Mouse (Mus musculus): Measurements from ENCODE around the gene Tdrd9.

Tdrd9 gene

DNA sequence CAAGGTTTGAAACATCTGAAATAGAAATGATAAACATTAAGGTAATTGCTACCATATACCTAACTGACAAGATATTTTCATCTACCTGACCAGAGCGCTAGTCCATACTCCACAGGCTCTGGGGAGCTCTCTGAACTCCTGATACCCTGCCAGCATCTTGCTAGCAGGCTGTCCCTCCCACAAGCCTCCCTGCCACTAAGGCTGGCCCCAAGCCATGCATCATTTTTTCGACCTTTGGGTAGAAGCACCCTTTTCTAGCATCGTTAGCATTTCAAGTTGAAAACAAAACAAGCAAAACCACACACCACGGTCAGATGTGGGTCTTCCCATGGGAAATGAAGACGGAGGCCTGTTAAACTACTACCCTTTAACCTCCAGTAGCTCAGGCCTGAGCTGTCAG, 8.0 kb upstream of the Tdrd9 start:
- no peak for DNase-seq (ENCODE audit: low spot score)

DNA sequence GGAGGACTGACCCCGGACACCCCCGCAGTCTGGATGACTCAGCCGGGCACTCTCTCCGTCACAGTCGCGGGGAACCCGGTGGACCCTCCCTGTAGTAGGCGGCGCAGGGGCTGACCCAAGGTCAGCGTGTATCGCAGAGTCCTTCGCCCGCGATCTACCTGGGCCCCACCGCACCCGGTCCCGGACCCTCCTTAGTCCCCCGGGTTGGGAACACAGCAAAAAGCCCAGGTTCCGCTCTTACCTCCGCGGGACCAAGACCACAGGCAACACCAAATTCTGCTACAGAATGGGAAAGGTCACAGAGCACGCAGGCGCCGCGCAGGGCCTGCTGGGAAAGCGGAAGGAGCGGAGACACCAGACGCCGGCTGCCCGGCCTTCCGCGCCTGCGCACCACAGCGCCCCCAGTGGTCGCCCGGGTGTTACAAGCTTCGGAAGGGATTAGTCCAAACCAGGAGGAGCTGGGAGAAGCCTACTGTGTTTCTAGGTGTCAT, 4.6 kb upstream of the Tdrd9 start, which contains the start of gene Atp5mpl:
Gene Atp5mpl, minus strand, starts transcription at position 295 of the 491 bp plus-strand sequence.
- DNase-seq (ENCODE audit: low spot score), result peak; percentile 94

DNA sequence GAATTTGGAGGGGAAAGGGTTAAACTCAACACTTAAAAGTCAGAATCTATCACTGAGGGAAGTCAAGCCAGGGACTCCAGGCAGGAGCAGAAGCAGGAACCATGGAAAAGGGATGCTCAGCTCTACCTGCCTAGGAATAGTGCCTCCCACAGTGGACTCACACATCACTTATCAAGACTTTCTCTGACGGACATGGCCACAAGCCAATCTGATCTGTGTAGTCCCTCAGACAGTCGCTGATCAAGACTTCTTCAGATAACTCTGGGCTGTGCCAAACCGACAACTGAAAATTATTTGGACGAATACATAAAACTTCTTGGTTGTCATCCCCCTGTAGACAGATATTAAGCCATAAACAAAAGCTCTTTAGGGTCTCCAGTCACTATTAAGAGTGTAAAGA, 1.3 kb upstream of the Tdrd9 start:
- no peak for DNase-seq (ENCODE audit: low spot score)

DNA sequence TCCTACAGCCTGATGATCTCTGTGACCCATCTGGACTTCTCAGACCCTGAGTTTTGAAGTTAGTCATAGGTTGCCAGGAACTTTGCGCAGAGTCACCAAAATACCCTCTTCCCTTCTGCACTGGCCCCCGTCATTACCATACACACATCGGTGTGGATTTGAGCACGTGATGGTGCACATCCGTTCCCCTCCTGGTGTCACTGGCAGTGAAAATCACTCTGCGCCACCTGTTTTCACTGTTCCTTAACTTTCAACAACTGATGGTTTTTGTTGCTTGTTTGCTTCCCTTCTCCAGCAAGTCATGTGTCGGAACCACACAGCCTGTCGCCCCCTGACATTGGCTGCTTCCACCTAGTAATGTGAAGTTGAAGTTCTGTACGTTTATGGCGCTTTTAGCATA, 1.1 kb downstream of the Tdrd9 start:
- DNase-seq (ENCODE audit: low spot score), result no peak

DNA sequence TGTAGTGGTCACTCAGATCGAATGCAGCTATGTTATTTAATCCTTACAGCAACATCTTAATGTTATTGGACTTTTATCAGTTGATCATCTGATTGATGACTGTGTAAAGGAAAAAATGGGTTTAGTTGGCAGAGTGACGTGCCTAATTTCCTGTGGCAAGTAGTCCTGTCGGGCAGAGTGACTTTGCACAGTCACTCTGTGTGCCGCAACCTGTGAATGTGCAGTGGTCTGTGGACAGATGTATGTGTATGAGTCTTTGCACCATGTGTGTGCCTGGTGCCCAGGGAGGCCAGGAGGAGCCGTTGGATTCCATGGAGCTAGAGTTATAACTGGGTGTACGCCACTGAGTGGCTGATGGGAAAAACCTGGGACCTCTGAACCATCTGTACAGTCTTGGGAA, 3.2 kb downstream of the Tdrd9 start:
- DNase-seq (ENCODE audit: low spot score), result no peak

DNA sequence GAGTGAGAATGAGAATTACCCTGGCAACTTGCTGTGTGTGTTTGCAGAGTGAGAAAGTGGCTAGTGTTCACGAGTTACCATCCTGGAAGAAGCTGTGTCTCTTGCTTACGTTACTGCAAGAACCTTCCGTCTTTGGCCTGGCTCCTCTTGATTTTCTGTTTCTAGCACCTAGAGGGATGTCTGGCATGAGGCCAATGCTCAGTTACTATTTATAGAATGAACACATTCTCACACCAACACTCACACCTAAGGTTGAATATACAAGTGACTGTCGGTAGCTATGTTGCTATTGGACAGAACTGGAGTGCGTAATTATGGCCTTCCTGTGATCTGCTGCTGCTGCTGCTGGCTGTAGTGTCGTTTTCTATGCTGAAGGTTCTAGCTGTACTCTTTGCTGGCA, 5.8 kb downstream of the Tdrd9 start:
- DNase-seq (ENCODE audit: low spot score), result no peak

DNA sequence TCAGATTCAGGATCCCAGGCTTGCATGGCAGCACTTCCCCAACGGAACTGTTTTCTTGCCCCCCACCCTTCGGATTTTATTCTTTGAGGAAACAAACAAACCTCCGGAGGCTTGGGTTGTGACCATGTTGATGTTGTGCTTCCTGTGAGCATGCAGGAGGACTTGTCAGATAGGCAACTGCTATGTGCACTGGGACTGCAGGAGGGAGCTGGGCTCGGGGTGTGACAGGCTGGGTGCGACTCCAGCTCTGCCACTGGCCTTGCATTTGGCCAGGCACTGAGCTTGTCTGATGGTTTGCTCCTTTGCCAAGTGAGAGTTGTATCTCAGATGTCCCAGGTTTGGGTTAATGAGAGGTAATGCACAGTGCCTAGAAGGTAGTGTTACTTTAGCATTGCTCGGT, 6.9 kb downstream of the Tdrd9 start:
- no peak for DNase-seq (ENCODE audit: low spot score)

DNA sequence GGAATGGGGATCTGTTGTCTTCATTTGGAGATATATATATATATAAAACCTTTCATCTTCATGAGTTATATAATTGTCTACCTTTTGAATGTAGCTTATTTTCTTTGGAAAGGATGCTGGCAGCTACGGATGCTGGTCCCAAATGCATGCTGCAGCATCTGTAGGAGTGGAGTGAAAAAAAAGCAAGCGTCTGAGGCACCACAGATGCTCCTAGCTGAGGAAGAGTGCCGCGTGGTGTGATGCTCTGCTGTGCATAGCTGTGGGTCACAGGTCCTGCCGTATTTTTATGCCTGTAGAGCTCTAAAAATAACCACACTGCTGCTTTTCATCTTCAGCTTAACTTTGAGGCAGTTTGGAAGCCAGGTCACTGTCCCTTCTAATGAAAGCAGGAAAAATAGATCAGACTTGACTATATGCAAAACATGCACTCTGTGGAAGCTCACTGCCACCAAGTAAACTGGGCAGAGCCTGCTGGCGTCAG, 9.6 kb downstream of the Tdrd9 start, which contains the start of gene Rd3l:
Gene Rd3l, minus strand, starts transcription at position 431 of the 481 bp plus-strand sequence.
- DNase-seq (ENCODE audit: low spot score), result no peak

DNA sequence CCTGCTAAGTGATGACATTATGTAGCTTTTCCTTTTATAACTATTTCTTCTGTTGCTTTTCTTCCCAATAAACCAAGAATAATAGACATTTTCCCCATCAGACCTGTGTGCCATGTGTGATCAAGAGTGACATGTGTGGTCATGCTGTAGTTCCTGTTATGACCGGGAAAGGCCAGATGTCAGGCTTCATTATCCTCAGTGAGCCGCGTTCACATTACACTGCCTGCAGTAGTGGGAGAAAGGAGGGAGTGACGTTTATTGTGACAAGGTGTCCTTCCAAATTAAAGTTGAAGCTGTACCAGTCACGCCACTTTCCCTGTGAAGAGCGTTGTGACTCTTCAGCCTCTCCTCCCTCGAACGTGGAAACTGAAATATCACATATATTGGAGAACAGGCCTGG, 10.5 kb downstream of the Tdrd9 start:
- DNase-seq (ENCODE audit: low spot score), result no peak

DNA sequence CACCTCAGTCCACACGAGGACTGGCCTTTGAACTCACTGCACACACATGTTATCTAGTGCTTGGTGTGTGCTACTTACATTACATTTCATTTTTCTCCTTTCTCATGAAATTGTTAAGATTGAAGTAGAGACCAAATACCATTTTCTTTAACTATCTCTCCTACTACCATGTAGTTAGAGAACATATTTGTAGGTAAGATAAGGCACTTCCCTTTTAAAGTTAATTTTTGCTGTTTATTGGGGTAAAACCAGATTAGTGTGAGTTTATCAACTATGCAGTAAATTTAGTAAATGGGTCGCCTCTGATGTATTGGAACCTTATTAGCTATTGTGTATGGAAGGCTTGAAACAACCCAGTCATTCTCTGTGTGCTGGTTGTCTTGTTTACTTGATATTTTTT, 11.8 kb downstream of the Tdrd9 start:
- no peak for DNase-seq (ENCODE audit: low spot score)

DNA sequence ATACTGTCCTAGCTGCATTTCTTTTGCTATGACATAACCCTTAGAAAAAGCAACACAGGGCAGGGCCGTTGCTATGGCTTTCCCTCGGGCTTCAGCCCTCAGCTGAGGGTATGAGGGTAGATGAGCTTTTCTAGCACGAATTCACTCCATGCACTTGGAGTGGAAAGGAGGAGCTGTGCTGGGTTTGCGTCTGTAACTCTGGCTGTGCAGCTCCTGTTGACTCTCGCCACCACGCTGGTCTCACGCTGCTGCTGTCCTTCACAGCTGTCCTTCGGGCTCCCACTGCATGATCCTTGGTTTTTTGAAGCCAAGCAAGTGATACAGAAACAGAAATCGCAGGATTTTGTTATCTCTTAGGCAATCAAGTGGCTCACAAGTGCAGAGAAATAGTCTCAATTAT, 15.4 kb downstream of the Tdrd9 start:
- no peak for DNase-seq (ENCODE audit: low spot score)

DNA sequence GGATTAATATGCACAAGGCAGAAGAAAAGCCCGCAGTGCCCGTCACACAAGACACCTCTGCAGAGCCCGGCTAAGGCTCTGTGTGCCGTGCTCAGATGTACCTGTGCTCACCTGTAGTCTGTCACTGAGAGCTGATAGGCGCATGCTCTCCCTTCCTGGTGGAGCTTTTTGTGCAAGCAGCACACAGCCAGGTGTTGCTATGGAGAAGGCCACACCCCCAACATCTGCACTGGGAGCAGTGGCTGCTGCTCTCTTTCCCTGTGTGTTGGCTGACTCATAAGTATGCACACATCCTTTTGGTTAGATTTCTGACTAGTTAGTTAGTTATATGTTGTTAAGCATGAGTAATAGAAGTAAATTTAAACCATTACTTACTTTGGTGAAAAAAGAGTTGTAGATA, 21.3 kb downstream of the Tdrd9 start:
- no peak for DNase-seq (ENCODE audit: low spot score)

DNA sequence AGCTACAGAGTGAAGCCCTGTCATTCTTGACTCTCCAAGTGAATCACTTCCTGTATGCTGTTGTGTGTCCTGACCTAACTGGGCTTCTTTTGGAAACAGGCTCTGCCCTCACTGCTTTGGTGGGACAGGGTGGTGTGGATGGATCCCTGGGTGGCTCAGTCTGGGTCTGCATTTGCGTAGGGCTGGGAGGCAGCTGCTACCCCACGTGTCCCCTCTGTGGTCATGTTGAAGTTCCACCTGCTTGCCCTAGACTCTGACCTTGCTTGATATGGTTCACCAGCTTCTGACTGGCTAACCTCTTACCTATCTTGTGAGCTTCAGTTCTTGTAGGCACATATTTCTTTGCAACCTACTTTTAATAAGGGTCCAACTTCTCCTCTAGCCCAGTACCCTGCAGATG, 23.8 kb downstream of the Tdrd9 start:
- no peak for DNase-seq (ENCODE audit: low spot score)

DNA sequence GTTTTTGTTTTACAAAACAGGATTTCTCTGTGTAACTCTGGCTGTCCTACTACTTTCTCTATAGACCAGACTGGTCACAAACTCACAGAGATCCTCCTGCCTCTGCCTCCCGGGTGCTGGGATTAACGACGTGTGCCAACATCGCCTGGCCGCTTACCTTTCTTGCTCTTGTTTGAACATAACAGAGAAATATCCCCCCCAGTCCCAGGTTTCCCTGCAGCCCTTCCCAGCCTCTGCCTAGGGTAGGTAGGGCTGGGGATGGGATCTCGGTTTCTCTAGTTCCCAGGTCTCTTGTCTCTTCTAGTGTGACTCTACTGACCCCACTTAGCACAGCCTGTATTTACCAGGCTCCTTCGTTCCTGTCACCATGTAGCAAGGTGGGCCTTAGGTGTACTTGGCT, 28.4 kb downstream of the Tdrd9 start:
- DNase-seq (ENCODE audit: low spot score), result no peak

DNA sequence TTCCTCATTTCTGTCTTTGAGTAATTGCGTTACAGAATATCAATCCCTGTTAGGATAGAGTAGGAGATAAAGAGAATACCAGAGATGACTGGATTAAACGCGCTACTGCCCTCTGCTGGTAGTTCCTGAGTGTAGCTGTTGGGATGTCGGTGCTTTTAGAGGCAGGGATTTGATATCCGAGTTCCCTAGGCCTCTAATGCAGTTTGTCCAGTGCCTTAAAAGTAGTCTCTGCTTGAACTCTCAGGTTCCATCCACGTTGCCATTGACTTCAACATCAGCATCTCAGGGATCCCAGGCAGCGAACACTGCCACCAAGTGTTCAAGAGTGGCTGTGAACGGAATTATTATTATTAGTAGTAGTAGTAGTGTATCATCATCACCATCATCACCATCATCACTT, 29.9 kb downstream of the Tdrd9 start:
- DNase-seq (ENCODE audit: low spot score), result peak; percentile 84

DNA sequence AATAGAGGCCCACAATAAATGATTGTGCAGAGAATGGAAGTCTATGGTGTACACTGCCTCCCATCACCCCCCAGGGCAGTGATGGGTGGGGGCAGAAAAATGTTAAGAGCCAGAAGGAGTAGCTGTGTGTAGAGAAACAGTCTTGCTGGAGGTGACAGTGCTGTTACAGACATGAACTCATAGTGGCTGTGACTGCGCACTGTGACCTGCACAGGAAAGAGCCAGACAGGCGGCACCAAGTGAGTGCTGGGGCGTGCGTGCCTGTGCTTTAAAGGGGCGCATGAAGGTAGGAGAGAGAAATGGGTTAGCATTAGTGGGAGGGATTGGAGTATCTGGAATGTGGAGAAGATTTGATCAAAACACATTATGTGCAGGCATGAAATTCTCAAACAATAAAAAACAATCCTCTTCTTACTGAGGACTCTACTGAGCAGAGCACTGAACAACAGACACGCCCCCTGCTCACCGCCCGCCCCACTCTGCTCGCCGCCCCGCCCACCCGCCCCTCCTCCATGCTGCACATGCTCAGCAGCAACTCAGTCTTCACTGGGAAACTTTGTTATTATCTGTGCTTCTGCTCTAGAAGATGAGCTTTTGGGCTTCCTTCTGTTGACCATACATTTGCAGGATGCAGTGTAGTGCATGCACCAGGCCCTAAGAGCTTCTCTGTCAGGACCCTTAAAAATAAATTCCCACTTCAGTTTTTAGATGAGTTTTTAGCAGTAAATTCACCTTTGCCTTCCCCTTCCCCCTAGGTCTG, 41.3 kb downstream of the Tdrd9 start:
- peak; percentile 67 for DNase-seq (ENCODE audit: low spot score)

DNA sequence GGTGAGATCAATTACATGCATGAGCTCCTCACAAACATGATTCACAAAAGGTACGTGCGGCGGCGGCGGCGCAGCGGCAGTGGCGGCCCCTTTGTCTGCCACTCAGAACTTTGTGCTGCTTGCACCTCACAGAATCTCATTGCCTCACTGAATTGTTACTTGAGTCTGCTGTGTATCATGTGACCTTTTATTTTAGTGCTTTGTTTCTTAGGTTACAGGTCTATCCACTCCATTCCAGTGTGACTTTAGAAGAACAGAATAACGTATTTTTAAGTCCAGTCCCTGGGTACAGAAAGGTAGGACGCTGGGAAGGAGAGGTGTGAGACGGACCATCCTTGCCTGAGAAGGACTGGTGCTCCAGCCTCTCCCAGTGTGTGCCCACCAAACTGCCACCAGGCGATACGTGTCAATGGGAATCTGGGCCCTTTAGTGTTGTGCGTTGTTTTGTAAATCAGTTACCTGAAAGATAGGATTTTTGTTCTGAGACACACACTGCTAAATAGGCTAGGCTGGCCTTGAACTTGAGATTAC, 42.0 kb downstream of the Tdrd9 start:
- peak; percentile 79 for DNase-seq (ENCODE audit: low spot score)

DNA sequence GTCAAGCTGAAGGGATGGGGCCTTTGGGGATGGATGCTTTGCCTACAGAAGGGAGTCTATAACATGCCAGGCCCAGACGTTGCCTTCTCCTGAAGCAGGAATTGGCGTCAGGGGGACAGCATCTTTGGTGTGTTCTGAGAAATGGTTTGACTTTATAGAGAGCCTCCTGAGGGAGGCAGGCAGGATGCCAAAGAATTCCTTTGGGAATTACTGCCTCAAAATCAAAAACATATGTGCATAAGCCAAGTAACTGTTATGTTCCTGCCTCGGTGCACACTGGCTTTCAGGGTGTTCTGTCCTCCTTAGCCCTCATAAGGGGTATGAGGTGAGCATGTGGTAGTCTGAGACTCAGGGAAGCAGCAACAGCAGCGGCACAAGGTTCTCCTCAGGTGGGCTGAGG, 45.0 kb downstream of the Tdrd9 start:
- no peak for DNase-seq (ENCODE audit: low spot score)

DNA sequence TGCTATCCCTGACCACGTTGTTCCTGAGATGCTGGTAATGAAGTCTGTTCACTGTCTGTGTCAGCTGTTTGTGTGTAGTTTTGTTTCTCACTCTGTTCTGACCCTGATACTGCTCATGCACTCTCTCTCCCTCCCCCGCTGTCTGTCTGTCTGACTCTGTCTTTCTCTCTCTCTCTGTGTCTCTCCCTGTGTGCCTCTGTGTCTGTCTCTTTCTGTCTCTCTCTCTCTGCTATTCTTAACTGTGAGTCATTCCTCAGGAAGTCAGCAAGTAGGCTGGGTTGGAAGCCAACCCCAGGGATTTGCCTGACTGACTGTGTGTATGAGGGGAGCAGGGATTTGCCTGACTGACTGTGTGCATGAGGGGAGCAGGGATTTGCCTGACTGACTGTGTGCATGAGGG, 51.9 kb downstream of the Tdrd9 start:
- DNase-seq (ENCODE audit: low spot score), result no peak

DNA sequence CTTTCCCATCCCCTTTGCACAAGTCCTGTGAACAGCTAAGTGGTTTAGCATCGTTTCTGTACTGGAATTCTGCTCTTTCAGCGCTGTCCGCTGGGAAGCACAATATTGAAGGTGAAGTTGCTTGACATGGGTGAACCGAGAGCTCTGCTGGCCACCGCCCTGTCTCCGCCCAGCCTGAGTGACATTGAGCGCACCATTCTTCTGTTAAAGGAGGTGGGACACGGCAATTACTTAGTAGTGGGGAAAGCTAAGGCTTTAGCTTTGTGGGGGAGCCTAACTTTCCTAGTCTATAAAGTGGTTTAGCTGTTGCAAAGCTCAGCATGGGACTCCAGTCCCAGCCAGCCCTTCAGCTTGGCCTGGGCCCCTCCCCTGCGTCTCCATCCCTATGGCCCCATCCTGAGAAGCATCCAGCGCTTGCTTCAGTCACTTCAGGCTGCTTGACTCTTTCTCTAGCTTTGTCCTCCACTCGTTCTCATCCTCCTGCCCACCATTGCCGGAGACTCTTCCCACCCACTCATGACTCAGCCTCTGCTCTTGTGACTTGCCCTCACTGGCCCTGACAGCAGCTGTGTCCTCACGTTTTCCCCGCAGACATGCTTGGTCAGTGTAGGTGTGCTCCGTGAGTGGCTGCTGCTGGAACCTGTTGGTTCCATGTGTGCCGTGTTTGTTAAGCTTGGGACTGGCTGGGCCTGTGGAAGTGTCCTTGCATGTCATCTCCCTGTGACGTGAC, 53.4 kb downstream of the Tdrd9 start:
- no peak for DNase-seq (ENCODE audit: low spot score)

DNA sequence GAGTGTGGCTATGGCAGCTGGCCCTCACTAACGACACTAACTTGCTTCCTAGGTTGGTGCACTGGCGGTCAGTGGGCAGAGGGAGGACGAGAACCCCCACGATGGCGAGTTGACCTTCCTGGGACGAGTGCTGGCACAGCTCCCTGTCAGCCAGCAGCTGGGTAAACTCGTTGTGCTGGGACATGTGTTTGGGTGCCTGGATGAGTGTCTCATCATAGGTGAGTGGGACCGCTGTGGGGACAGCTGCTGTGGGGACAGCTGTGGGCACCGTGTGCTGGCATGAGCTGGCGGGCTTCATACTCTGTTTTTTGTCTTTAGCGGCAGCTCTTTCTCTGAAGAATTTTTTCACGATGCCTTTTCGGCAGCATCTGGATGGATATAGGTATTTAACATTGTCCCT, 54.1 kb downstream of the Tdrd9 start:
- no peak for DNase-seq (ENCODE audit: low spot score)

DNA sequence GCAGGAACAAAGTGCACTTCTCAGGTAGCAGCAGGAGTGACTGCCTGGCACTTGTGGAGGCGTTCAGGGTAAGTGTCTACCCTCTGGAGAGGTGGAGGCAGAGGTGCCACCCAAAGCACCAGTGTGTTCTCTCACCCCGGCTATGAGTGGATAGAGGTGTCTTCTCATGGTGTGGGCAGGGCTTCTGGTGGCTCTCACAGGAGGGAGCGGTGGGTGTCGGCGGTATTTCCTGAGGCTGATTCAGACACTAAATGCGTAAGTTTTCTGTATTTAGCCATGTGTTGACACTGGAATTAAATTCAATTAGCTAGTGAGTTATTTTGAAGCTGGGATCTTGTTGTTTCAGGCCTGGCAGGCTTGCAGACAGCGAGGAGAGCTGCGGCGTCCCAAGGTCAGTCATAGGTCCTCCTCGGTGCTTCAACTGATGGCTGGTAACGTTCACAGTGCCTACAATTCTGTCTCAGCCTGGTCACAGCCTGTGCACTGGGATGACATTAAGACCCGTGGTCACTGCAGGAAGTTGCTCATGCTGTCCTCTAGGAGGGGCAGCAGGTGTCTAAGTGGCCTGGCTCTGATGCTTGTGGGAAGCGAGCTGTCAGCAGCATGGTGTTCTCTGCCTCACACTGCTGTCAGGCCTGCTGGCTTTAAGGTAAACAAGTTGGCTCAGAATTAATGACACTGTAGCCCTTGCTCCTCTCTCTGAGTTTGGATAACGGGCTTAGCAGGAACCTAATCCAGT, 54.7 kb downstream of the Tdrd9 start:
- DNase-seq (ENCODE audit: low spot score), result peak; percentile 9

All from embryo, embryonic 10 days (tissue).